Mouse (Mus musculus) kidney, embryonic 16.5 days (tissue): ENCODE data around the gene Xpo1. TPM values are rescaled to one million over a fixed set of nuclear protein-coding genes. Genes with fewer than 3 reads are reported as not detected.

Source experiments
- ATAC-seq: fragments of 200-750 bp; cut with Nextera tagmentation; 2 replicates; pipeline ENCODE4 v1.8.0; 2017; ENCODE audit warnings: moderate TSS enrichment; ENCODE audit not compliant: low FRiP score, low TSS enrichment
- H3K27ac ChIP-seq: fragments of 300-500 bp; sonication (generic); 2 replicates; pipeline ENCODE4 v1.5.1; 2014; ENCODE audit warnings: low read length
- H3K27me3 ChIP-seq: fragments of 300-500 bp; sonication (generic); 2 replicates; pipeline ENCODE4 v1.6.1; 2014; ENCODE audit warnings: low read length, control low read depth, mixed read lengths; ENCODE audit not compliant: insufficient read depth
- H3K36me3 ChIP-seq: fragments of 300-500 bp; sonication (generic); 2 replicates; pipeline ENCODE4 v1.6.1; 2014; ENCODE audit warnings: low read length, control low read depth, mixed read lengths; ENCODE audit not compliant: insufficient read depth
- H3K4me1 ChIP-seq: fragments of 300-500 bp; sonication (generic); 2 replicates; pipeline ENCODE4 v1.6.1; 2014; ENCODE audit warnings: low read length, control low read depth, mixed read lengths; ENCODE audit not compliant: insufficient read depth
- H3K4me2 ChIP-seq: fragments of 300-500 bp; sonication (generic); replicated peaks from 2 replicates; pipeline ENCODE4 v1.6.1; 2014; ENCODE audit warnings: low read depth, low read length
- H3K4me3 ChIP-seq: fragments of 300-500 bp; sonication (generic); 2 replicates; pipeline ENCODE4 v1.5.1; 2014; ENCODE audit warnings: mild to moderate bottlenecking, low read length
- H3K9ac ChIP-seq: fragments of 300-500 bp; sonication (generic); replicated peaks from 2 replicates; pipeline ENCODE4 v1.6.1; 2014; ENCODE audit warnings: low read length
- H3K9me3 ChIP-seq: fragments of 300-500 bp; sonication (generic); 2 replicates; pipeline ENCODE4 v1.6.1; 2016; ENCODE audit warnings: low read length, control low read depth
- WGBS: fragments of 180-500 bp; shearing (Covaris S2); extraction: QIAGEN DNeasy Blood & Tissue Kit; methylation state at CpG from one replicate; pipeline ENCODE4 v1.1.7; 2014; 5-methylcytosine and 5-hydroxymethylcytosine counted together
- polyA plus RNA-seq: library from polyadenylated mRNA; unstranded; fragments of >200 nt; fragmentation: Nextera tagmentation; extraction: Ambion mirVana; gene quantifications from 2 replicates; pipeline ENCODE4 v1.2.1, GENCODE M21; 2015

The Xpo1 gene
- 95.1 and 96.8 TPM in 2 replicates for polyA plus RNA-seq

DNA sequence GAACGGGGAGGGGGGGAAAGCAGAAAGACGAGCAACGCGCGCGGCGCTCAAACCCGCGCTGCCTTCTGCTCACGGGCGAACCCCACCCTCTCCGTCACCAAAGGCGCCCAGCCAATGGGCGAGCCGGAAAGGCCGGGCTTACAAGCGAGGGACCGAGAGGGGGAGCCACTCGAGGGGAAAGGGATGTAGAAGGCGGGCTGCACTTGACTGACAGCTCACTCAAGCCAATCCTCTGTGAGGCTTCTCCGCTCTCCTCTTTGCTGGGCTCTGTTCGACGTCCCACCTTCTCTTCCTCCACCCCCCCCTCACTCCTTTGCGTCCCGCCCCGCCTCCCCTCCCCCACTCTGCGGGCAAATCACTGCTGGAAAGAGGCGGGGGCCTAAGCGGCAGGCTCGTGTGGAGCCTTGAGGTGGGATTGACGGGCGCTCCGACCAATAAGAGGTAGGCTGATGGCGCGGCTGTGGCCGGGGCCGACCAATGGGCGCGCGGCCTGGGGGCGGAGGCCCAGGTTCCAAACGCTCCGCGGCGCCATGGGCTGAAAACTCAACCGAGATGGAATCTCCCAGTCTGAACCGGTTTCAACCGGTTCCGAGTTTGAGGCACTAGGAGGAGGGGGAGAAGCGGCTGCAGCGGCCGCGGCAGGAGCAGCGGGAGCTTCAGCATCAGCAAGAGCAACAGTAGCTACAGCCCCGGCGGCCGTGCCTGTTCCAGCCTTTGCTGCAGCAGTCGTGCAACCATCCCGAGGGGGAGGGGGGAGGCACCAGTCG is at the start of gene Xpo1:
TSS of gene Xpo1 (plus strand) at position 615 of the 767 bp plus-strand sequence.
- Histone ChIP-seq H3K9ac (peak within 1 kb of the TSS; percentile 100), H3K4me2 (peak within 1 kb of the TSS; percentile 90), H3K36me3 (no peaks in the 10 kb centered on the region), H3K4me3 (peak within 1 kb of the TSS; percentile 100), H3K9me3 (no peaks in the 10 kb centered on the region), H3K27me3 (no peaks in the 10 kb centered on the region), H3K4me1 (peaks cover 20% of the 10 kb centered on the region; the same call in 1 of the 2 replicates), H3K27ac (peak within 1 kb of the TSS; percentile 100)
- ATAC-seq, result peak; percentile 99
- WGBS, result 0% methylated on average over 56 of the region's 60 CpGs

DNA sequence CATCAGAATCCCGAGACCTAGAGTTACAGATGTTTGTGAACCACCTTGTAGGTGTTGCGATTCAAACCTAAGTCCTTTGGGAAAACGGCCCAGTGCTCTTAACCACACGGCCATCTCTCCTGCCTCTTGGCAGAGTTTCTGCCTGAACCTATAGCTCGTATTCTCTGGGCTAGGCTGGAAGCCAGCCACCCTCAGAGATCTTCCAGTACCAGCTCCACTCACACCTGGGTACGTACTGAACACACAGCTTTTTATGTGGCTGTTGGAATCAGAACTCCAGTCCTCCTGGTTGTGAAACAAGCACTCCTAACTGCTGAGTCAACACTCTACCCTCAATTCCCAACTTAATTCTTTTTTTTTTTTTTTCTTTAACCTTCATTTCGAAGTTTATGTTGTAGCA is 46.1 kb upstream of the Xpo1 start:
- no peaks in the 10 kb centered on the region for H3K9me3 ChIP-seq
- H3K4me2 ChIP-seq, result no peak overlapping the region
- H3K36me3 ChIP-seq, result no peaks in the 10 kb centered on the region
- WGBS, result 89% methylated on average over 7 of the region's 7 CpGs
- ATAC-seq, result no peak
- H3K4me3 ChIP-seq, result no peak overlapping the region
- no peak overlapping the region for H3K9ac ChIP-seq
- no peaks in the 10 kb centered on the region for H3K27me3 ChIP-seq
- H3K27ac ChIP-seq, result no peak overlapping the region
- H3K4me1 ChIP-seq, result 0 out of 2 replicates have a peak, but pooled peaks cover 8% of the 10 kb centered on the region

DNA sequence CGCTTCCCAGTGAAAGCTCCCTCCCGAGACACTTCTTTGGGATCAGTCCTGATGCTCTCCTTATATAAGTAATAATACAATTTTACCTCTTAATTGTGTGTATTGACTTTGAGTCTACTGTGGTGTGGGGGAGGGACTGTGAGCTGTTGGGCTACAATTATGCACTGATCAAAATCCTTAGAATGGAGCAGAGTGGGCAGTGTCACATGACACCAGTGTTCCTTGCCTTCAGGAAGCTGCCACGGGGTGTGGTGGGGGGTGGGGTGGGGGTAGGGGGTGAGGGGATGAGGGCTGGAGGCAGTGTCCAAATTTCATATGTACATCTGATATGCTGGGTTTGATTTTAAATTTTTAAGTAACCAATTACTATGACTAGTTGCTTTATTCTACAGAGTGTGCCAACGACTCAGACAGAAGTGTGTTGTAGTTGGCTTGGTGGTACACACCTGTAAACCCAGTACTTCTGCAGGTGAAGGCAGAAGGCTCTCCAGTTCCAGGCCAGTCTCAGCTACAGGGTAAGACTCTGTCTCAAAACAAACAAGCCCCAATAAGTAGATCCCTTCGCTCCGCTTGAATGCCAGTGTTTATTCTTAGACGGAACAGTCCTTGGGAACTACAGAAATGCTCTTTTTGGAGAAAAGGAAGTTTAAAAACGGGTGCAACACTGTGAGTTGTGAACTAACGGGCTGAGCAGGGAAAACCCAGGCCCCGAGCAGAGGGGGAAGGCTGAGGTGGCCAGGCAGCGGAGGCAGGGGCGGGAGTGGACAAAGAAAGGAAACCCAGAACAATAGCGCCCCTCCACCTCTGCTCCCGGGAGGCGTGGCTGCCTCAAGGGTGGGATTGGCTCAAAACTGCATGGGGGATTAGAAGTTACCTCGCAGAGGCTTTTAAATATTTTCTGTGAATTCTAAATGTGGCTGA is 45.0 kb upstream of the Xpo1 start:
- peak; percentile 86 for ATAC-seq
- Histone ChIP-seq H3K27me3 (no peaks in the 10 kb centered on the region), H3K27ac (peak overlapping the region; percentile 86), H3K36me3 (no peaks in the 10 kb centered on the region), H3K4me1 (0 out of 2 replicates have a peak, but pooled peaks cover 8% of the 10 kb centered on the region), H3K4me3 (peak overlapping the region; percentile 42), H3K9me3 (no peaks in the 10 kb centered on the region), H3K9ac (peak overlapping the region; percentile 67), H3K4me2 (peak overlapping the region; percentile 59)
- 14% methylated on average over 16 of the region's 16 CpGs for WGBS

DNA sequence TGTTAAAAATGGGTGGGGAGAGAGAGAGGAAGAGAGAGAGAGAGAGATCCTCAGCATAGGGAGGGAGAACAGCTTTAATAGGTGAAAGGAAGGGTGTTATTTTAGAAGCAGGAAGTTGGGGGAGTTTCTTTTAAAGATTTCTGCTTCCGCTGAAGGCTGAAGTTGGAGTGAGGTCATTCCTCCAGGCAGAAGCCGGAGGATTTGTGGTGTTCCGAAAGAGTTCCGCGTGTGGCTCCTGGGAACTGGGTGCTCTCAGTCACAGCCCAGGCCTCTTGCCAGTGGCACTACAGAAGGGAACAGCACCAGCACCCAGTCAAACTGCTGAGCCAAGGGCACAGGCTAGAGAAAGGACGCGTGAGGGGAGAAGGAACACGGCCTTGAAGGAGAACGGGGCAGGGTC is 38.4 kb upstream of the Xpo1 start:
- Histone ChIP-seq H3K36me3 (no peaks in the 10 kb centered on the region), H3K9ac (no peak overlapping the region), H3K27me3 (no peaks in the 10 kb centered on the region), H3K27ac (no peak overlapping the region), H3K4me2 (no peak overlapping the region), H3K4me1 (no peaks in the 10 kb centered on the region), H3K4me3 (no peak overlapping the region), H3K9me3 (0 out of 2 replicates have a peak, but pooled peaks cover 5% of the 10 kb centered on the region)
- 73% methylated on average over 9 of the region's 9 CpGs for WGBS
- ATAC-seq, result no peak

DNA sequence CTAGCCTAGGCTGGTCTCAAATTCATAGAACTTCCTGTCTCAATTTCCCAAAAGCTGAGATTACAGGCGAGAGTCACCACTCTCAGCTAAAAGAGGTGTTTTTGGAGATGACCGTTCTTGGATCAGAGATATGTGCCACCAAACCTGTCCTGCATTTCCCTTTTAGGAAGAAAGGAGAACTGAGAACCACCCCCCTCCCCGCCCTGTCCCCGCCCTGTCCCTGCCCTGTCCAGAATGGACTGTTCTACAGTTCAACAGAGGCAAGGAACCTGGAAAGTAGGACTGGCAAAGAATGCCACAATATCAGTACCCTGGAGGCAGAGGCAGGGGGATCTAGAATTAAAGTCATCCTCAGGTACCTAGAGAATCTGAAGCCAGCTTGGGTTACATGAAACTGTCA is 19.8 kb upstream of the Xpo1 start:
- H3K9me3 ChIP-seq, result no peaks in the 10 kb centered on the region
- WGBS, result 81% methylated on average over 4 of the region's 4 CpGs
- no peak overlapping the region for H3K4me2 ChIP-seq
- H3K4me1 ChIP-seq, result no peaks in the 10 kb centered on the region
- H3K9ac ChIP-seq, result no peak overlapping the region
- no peak overlapping the region for H3K4me3 ChIP-seq
- H3K27ac ChIP-seq, result no peak overlapping the region
- no peaks in the 10 kb centered on the region for H3K27me3 ChIP-seq
- ATAC-seq, result no peak
- no peaks in the 10 kb centered on the region for H3K36me3 ChIP-seq

DNA sequence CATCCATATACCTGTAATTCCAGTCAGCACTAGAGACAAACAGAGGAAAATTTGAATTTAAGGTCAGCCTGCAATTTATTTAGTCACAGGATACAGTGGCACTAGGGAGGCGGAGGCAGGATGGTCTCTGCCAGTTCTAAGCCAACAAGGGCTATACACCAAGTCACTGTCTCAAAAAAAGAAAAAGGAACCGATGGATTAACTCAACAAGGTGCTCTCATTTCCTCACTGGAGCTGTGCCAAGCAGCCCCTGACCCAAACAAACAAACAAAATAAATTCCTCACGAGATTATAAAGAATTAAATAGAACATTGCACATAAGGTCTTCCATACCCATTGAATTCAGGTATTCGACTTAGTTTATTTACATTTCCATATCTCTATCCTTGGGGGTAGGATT is 1.9 kb upstream of the Xpo1 start:
- Histone ChIP-seq H3K9ac (no peak overlapping the region), H3K9me3 (no peaks in the 10 kb centered on the region), H3K27ac (no peak overlapping the region), H3K36me3 (no peaks in the 10 kb centered on the region), H3K4me2 (no peak overlapping the region), H3K27me3 (no peaks in the 10 kb centered on the region), H3K4me1 (peaks cover 12% of the 10 kb centered on the region; the same call in 1 of the 2 replicates), H3K4me3 (no peak overlapping the region)
- 85% methylated on average over 4 of the region's 4 CpGs for WGBS
- ATAC-seq, result no peak

DNA sequence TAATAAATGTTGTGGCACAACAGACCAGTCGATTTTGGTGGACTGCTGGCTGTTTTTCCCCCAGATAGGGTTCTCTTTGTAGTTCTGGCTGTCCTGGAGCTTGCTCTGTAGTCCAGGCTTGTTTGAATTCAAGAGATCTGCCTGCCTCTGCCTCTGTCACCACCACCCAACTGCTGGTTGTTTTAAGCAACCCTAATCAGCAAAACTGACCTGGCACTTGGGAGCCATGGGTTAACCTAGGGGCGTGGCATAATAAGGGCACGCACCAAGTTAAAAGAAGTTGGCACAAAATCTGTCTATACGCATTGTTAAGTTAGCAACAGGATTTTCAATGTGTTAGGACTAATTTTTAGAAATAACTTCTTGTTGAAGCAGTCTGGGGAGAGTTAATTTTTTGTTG is 1.3 kb upstream of the Xpo1 start:
- Histone ChIP-seq H3K4me2 (peak overlapping the region; percentile 59), H3K9me3 (no peaks in the 10 kb centered on the region), H3K4me3 (peak overlapping the region; percentile 100), H3K36me3 (no peaks in the 10 kb centered on the region), H3K27me3 (no peaks in the 10 kb centered on the region), H3K27ac (peak overlapping the region; percentile 97), H3K9ac (peak overlapping the region; percentile 90), H3K4me1 (peaks cover 13% of the 10 kb centered on the region; the same call in 1 of the 2 replicates)
- no peak for ATAC-seq
- 83% methylated on average over 4 of the region's 4 CpGs for WGBS

DNA sequence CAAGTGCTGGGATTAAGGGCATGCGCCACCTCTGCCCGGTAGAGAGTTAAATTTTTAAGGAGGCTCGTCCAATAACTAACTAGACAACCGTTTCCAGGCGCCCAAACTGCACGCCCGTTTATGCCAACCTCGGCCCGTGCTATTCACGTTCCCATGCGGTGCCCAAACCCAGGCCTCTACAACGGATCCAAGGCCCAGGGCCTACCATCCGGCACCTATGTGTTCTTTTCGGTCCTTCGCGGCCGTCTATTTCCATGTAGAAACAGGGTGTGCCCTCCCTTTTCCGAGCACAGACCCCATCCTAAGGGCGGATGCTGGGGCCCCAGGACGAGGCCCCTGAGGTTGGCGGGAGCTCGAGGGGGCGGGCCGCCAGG is 801 bp upstream of the Xpo1 start:
- no peak for ATAC-seq
- peak overlapping the region; percentile 90 for H3K9ac ChIP-seq
- H3K27ac ChIP-seq, result peak overlapping the region; percentile 97
- no peaks in the 10 kb centered on the region for H3K36me3 ChIP-seq
- no peaks in the 10 kb centered on the region for H3K9me3 ChIP-seq
- under 1% methylated on average over 24 of the region's 24 CpGs for WGBS
- H3K4me1 ChIP-seq, result peaks cover 14% of the 10 kb centered on the region; the same call in 1 of the 2 replicates
- no peaks in the 10 kb centered on the region for H3K27me3 ChIP-seq
- H3K4me3 ChIP-seq, result peak overlapping the region; percentile 100
- H3K4me2 ChIP-seq, result peak overlapping the region; percentile 59

DNA sequence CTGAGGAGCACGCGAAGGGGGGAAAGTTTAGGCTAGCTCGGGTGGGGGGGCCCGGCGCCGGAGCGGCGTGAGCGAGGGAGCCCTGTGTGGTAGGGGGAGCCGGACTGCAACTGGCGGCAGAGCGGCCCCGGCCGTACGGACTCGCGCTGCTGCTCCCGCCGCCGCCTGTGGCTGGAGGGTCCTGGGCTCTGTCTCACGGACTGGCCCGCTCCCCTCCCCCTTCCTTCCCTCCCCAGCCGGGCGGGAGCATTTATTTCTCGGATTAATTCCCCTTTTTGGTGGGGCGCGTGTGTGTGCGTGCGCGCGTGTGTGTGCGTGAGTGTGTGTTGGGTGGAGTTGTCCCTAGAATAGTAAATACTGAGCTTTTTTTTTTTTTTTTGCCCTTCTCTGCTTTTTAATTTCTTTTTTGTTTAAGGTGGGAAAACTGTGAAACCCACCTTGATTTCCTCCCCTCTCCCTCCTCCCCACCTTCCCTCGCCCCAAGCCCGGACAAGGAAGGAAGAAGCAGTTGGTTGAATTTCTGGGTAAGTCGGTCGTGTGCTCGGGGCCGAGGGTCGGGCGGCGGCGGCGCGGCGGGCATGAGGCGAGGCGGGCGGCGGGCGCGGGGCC is 457 bp downstream of the Xpo1 start:
- H3K36me3 ChIP-seq, result no peaks in the 10 kb centered on the region
- under 1% methylated on average over 34 of the region's 51 CpGs for WGBS

More for the DNA sequence above, 457 bp downstream of the Xpo1 start:
- Histone ChIP-seq H3K27me3 (no peaks in the 10 kb centered on the region), H3K4me3 (peak overlapping the region; percentile 100), H3K4me1 (peaks cover 21% of the 10 kb centered on the region; the same call in 1 of the 2 replicates), H3K4me2 (peak overlapping the region; percentile 90), H3K9me3 (no peaks in the 10 kb centered on the region), H3K9ac (peak overlapping the region; percentile 100), H3K27ac (peak overlapping the region; percentile 100)
- ATAC-seq, result peak; percentile 41
